13 mouse cellular contexts compared by ENCODE assay signal in the genomic region with DNA sequence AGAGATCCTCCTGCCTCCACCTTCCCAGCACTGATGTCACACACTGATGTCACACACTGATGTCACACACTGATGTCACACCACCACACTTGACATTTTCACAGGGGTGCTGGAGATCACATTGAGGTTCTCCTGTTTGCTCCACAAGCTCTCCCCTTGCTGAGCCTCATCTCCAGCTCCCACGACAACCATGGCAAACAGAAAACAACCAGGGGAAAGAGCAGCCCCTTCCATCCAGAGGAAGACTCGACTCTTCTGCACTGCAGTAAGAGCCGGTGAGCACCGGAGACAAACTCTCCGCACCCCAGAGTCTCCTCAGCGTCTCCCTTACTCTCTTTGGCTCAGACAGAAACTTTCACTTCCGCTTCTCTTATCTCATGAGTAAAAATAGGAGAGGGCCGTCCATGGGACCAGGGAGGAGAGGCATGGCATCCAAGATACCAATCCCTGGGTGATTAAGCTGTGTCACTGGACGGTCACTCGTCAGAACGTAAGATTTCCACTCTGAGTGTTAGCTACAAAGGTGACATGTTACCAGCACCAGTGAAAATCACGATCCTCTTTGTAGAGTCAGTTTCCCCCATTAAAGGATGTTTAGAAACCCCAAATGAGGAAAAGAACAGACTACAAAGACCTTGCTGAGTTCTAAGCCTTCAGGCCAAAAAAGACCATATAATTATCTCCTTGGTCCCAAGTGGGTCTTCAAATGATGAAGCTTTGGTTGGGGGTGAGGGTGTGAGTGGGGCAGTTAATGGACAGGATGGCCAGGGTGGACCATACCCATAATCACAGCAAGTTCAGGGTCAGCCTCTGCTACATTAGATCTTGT.
DNase-seq lines count a peak whose midpoint lies in the region; ATAC-seq and TF ChIP-seq lines count a peak whose summit lies in the region.
"Had no signal": no experiment of that assay in that cellular context is flagged by ENCODE, and none has a peak within 500 bp of the region (broad histone marks: within the 10 kb centered on the region; RNA-seq: fewer than 3 reads in every experiment).

No protein-coding gene starts in this region.

- H3K27me3 ChIP-seq in thymus, adult 2 months (ENCODE audit: control insufficient read depth, insufficient read depth, low read length) = no peaks in the 10 kb centered on the region
- no peaks in the 10 kb centered on the region for H3K27me3 ChIP-seq in heart, embryonic 12.5 days (replicated peaks)
- H3K27me3 ChIP-seq in forebrain, embryonic 10.5 days (ENCODE audit: poor library complexity, severe bottlenecking) = no peaks in the 10 kb centered on the region
- H3K27me3 ChIP-seq: forebrain, embryonic 13.5 days; limb, embryonic 12.5 days; midbrain, embryonic 12.5 days had no signal

- WGBS in thymus, adult 2 months = 6% methylated on average over 12 of the region's 12 CpGs
- WGBS in heart, embryonic 12.5 days = 4% methylated on average over 12 of the region's 12 CpGs
- 90% methylated on average over 12 of the region's 12 CpGs for WGBS in forebrain, embryonic 10.5 days

- TF ChIP-seq CTCF in thymus, adult 2 months (IDR thresholded peaks at IDR 0.05; ENCODE audit: borderline replicate concordance, control insufficient read depth, extremely low read depth, insufficient read depth, low read length, poor library complexity) = no peak

- H3K4me3 ChIP-seq in thymus, adult 2 months (ENCODE audit: control insufficient read depth, insufficient read depth, low read length) = no peak overlapping the region
- H3K4me3 ChIP-seq in heart, embryonic 12.5 days = 0 out of 2 replicates have a peak overlapping the region, but pooled peaks have one; percentile 12
- H3K4me3 ChIP-seq in forebrain, embryonic 10.5 days = no peak overlapping the region
- H3K4me3 ChIP-seq: forebrain, embryonic 13.5 days; limb, embryonic 12.5 days; midbrain, embryonic 12.5 days had no signal

- H3K27ac ChIP-seq in thymus, adult 2 months (ENCODE audit: control insufficient read depth, insufficient read depth, low read length) = peak overlapping the region; percentile 38; the same call in 1 of the 2 replicates
- peak overlapping the region; percentile 77 for H3K27ac ChIP-seq in heart, embryonic 12.5 days (ENCODE audit: poor library complexity, severe bottlenecking)
- no peak overlapping the region for H3K27ac ChIP-seq in forebrain, embryonic 10.5 days
- H3K27ac ChIP-seq: forebrain, embryonic 13.5 days; limb, embryonic 12.5 days; midbrain, embryonic 12.5 days had no signal

- ATAC-seq in heart, embryonic 12.5 days (ENCODE audit: insufficient number of reproducible peaks, low FRiP score) = peak; percentile 68; the same call in 1 of the 2 replicates
- peak; percentile 63 for ATAC-seq in megakaryocyte, adult 5-6 weeks (ENCODE audit: poor library complexity, severe bottlenecking)
- ATAC-seq: forebrain, embryonic 13.5 days; hindbrain, embryonic 16.5 days had no signal

- TF ChIP-seq POLR2A in thymus, adult 2 months (IDR thresholded peaks at IDR 0.05; ENCODE audit: control insufficient read depth, extremely low read depth, insufficient read depth, low read length, poor library complexity) = no peak

- no peaks in the 10 kb centered on the region for H3K36me3 ChIP-seq in thymus, adult 2 months (ENCODE audit: control insufficient read depth, insufficient read depth, low read length)
- no peaks in the 10 kb centered on the region for H3K36me3 ChIP-seq in heart, embryonic 12.5 days
- H3K36me3 ChIP-seq in forebrain, embryonic 10.5 days (replicated peaks) = no peaks in the 10 kb centered on the region
- H3K36me3 ChIP-seq: limb, embryonic 12.5 days; midbrain, embryonic 12.5 days had no signal

- no peak for DNase-seq in thymus, adult 2 months
- DNase-seq in thymus, postnatal 10 days (ENCODE audit: low spot score in 2 of 2) = no peak
- peak; percentile 42 for DNase-seq in thymus, postnatal 4 days
- DNase-seq in forebrain, embryonic 10.5 days (ENCODE audit: extremely low spot score, low spot score) = no peak
- no peak for DNase-seq in embryo, embryonic 10 days (ENCODE audit: low spot score)
- no peak for DNase-seq in ovary, postnatal 14 days (ENCODE audit: low spot score)
- DNase-seq: embryo, embryonic 11 days had no signal

- peak overlapping the region; percentile 56 for H3K4me2 ChIP-seq in heart, embryonic 12.5 days
- H3K4me2 ChIP-seq: forebrain, embryonic 13.5 days; limb, embryonic 12.5 days; midbrain, embryonic 12.5 days had no signal

- H3K4me1 ChIP-seq in thymus, adult 2 months (replicated peaks; ENCODE audit: control insufficient read depth, insufficient read depth, low read length) = peaks cover 29% of the 10 kb centered on the region
- peaks cover 83% of the 10 kb centered on the region for H3K4me1 ChIP-seq in heart, embryonic 12.5 days (replicated peaks)
- H3K4me1 ChIP-seq in forebrain, embryonic 10.5 days = peaks cover 3% of the 10 kb centered on the region

- no peaks in the 10 kb centered on the region for H3K9me3 ChIP-seq in heart, embryonic 12.5 days (replicated peaks)
- H3K9me3 ChIP-seq in forebrain, embryonic 10.5 days = no peaks in the 10 kb centered on the region
- H3K9me3 ChIP-seq: forebrain, embryonic 13.5 days; limb, embryonic 12.5 days; midbrain, embryonic 12.5 days had no signal

- H3K9ac ChIP-seq in heart, embryonic 12.5 days = peak overlapping the region; percentile 55; the same call in 1 of the 2 replicates
- H3K9ac ChIP-seq: forebrain, embryonic 13.5 days; limb, embryonic 12.5 days; midbrain, embryonic 12.5 days had no signal
